Mouse (Mus musculus) T-cell, adult 2 months (primary cell): Measurements from ENCODE around the gene Rsf1.

Experiments used
- DNase-seq: peaks from one replicate; pipeline ENCODE4 v3.0.0; 2022; ENCODE audit warnings: low spot score

Gene Rsf1

DNA sequence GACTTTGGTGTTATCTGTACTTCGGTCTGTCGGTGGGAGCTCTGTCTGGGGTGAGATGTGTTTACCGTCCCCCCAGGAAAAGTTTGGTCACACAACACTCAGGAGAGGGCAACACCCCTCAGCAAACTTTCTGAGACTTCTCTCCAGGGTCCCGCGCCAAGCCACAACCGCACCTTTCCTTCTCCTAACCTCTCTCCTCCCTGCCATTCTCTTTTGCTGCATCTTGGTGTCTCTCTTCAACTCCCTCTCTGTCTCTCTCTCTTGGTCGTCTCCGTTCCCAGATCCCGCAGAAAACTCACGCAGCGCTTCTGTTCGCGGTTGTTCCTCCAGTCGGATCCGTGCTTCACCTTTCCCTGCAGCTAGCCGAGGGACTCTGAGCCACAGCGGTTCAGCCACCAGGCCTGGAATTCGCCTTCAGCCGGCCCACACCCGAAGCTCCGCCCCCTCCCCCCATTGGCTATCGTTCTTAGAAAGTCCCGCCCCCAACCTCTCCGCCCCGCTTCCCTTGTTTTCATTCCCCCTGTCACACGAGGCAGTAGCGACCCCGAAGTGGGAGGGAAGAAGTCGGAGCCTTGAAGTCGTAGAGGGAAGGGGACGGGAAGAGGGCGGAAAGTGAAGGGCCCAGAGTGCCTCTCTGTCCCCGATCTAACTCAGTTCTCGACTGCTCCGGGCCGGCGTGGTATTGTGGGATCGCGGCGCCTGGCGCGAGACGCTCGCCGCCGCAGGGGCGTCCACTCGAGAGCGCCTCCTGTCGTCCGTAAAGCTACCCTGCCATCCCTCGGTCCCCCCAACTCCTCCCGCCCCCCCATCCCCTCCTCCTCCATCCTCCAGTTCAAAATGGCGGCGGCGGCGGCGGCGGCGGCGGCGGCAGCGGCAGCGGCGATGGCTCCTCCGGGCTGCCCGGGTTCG lies at the start of gene Rsf1, which contains the start of gene Aamdc:
TSS of gene Rsf1 (plus strand) at position 823 of the 909 bp plus-strand sequence.
TSS of gene Aamdc (minus strand) at position 431 of the 909 bp plus-strand sequence.
- DNase-seq, result peak; percentile 92

GRCm38 (mm10) chr7:97535531-97535930 lies 44.2 kb upstream of the Rsf1 start:
- DNase-seq, result no peak

GRCm38 (mm10) chr7:97536571-97536970 lies 43.1 kb upstream of the Rsf1 start:
- DNase-seq, result no peak

DNA sequence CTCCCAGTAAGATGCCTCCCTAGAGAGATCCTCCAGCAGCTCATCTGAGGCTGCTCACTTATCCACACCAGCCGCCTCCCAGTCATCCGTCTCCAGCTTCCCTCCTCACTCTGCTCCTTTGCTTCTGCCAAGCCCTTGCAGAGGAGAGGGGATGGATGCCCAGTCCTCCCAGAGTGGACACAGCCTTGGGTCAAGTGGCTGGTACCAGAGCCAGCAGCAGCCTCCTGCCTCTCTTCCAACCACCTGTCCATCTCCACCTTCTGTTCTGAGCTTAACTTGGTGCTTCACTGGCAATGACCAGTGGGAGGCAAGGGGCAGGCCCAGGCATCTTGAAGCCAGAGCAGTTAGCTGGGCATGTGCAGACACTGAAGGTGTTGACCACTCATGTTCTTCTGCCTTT lies 33.2 kb upstream of the Rsf1 start:
- DNase-seq, result no peak

DNA sequence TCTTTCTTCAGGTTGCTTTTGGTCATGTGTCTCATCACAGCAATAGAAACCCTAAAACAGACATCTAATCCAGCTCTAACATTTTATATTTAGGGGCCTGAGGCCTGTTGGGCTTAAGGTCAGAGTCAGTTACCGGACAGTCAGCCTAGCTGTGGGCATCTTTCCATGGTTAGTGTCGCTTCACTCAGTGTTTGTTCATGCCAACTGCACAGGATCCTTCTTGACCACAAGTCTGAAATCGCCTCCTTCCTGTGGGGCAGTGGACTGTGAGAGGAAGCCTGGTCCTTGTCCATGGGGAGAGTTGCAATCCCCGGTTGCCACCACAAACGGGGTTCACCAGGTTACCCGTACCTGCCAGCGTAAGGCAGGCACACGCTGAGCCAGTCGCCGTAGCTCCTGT lies 30.4 kb upstream of the Rsf1 start:
- no peak for DNase-seq

DNA sequence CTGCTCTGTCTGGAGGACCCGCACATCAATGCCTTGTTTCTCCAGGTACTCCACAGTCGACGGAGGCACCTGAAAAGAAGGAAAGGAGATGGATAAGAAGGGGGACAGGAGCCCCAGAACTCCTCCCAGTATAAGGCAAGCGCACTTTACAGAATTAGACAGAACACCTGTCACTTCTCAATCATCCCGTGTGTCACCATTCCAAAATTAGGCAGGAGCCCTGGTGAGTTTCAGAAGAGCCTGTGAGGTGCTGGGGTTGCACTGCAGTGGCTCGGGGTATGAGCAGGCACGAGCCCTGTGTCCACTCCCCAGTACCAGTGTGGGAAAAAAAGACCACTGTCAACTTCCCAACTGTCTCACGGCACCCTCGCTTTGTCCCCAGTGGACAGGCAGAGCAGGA lies 29.0 kb upstream of the Rsf1 start:
- DNase-seq, result no peak

- no peak for DNase-seq
Measured at GRCm38 (mm10) chr7:97563576-97563975, 16.1 kb upstream of the Rsf1 start.

GRCm38 (mm10) chr7:97569372-97569771 lies 10.3 kb upstream of the Rsf1 start:
- no peak for DNase-seq

GRCm38 (mm10) chr7:97570389-97570788 lies 9.3 kb upstream of the Rsf1 start:
- DNase-seq, result no peak

DNA sequence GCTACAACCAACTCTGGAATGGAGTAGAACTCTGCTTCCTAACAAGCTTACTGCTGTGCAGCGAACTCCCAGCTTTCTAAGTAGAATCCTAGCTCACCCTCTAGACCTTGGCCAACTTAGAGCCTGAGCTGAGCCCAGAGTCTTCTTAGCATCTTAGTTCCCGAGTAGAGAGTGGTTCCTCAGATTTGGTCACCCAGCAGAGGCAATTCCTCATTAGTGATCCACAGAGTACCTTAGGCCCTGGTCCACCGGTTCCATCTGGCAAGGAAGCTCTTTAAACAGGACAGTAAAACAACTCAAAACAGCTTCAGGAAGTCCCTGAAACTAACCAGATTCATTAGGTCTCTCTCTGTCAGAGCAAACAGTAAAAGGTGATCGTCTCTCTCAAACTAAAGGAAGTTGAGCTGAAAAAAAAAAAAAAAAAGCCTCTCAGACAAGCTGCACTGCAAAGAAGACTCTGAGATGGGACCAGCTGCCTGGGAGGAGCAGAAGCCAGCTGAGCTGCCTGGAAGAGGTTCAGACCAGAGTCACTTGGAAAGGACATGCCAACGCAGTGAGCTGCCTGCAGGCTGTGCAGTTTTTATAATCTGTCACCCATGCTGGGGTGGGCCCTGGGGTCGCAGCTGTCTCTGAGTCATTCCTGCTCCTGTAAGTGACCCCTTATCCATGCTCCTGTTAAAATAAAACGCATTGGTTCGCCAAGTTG lies 1.2 kb upstream of the Rsf1 start:
- DNase-seq, result peak; percentile 16

- peak; percentile 45 for DNase-seq
Measured at GRCm38 (mm10) chr7:97579976-97580842, 520 bp downstream of the Rsf1 start.

DNA sequence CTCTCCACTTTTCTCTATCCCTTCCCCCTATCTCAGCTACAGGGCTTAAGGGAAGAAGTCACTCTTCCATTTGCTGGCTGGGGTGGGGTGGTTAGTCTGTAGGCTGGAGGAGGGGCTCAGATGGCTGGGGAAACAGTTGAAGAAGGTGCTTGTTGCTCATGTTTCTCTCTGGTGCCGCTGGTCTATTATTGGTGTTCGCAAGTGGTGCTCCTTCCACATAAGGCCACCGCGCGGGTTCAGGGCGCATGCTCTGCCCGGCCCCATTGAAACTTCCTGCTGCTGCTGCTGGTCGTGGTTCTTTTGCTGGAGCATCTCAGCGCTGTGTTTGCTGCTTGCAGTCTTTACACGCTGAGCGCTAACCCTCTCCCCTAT lies 1.1 kb downstream of the Rsf1 start:
- peak; percentile 92 for DNase-seq

DNA sequence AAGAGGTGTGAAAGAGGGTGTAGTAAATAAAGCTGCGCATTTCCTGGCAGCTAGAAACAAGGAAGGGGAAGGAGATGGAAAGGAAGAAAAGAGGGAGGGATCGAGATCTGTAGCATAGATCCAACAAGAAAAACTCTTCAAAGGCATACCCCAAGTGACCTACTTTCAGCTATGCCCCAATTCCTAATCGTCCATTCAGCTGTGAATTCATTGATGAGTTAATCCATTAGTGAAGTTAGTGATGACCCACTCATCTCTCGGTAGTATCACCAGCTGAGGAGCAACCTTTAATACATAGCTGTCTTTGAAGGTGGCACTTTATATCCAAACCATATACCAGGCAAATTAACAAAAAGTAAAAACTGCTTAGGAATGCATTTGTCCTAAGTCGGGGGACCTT lies 8.8 kb downstream of the Rsf1 start:
- DNase-seq, result no peak

DNA sequence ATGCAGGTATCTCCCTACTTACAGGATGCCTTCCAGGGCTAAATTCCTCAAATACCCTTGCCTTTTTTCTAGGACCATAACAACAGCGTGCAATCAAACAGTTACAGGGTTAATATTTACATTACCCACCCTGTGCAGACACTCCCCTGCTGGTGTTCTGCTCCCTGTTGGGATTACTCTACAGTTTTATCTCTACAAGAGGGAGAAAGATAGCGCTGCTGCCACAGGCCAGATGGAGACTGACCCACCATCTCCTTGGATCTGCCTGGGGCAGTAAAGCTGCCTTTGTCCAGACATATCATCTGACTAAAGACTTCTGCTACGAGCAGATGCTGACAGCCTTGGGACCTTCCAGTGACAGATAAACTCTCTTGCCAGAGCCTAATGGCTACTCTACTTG lies 10.8 kb downstream of the Rsf1 start:
- no peak for DNase-seq

DNA sequence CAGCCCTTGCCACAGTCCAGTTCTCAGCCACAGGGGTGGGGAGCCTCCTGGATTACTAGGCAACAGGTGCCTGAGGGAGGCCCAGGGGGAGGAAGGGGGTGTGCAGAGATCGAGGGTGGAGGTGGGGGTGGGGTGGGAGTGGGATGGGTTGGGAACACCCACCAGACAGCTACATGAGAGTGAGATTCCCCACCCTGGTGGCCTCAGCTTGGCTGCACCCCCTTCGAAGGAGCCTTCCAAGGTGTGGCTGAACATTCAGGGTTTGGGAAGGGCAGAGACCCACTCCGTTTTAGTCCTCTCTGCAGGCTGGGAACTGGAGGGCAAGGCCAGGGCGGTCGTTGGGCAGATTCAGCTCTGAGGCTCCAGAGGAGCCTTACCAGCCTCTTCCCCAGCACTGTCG lies 11.6 kb downstream of the Rsf1 start:
- DNase-seq, result no peak

- no peak for DNase-seq
Measured at GRCm38 (mm10) chr7:97592396-97592795, 12.7 kb downstream of the Rsf1 start.

DNA sequence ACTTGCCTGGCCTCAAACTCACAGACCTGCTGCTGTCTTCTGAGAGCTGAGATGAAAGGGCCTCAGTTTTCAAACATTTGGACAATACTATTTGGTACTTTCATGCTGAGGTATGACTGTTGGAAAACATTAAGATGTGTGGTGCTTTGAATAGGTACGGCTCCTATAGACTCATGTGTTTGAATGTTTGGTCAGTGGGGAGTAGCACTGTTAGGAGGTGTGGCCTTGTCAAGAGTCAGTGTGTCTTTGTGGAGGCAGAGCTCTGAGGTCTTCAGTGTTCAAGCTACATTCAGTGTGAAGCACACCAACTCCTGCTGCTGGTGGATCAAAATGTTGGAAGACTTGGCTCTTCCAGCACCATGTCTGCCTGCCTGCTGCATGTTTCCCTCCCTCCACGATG lies 13.8 kb downstream of the Rsf1 start:
- no peak for DNase-seq

DNA sequence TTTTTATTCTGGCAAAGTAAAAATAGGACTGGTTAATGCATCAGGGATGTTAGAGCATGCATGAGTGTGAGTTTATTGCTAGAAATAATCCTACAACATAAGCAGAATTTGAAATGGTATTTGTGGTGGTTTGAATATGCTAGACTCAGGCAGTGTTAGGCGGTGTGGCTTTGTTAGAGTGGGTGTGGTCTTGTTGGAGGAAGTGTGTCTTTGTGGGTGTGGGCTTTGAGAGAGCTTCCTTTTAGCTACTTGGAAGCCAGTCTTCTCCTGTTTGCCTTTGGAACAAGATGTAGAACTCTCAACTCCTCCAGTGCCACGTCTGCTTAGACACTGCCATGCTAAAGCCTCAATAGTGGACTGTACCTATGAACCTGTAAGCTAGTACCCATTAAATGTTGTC lies 18.9 kb downstream of the Rsf1 start:
- peak; percentile 20 for DNase-seq

- DNase-seq, result no peak
Measured at GRCm38 (mm10) chr7:97621346-97621745, 41.7 kb downstream of the Rsf1 start.

DNA sequence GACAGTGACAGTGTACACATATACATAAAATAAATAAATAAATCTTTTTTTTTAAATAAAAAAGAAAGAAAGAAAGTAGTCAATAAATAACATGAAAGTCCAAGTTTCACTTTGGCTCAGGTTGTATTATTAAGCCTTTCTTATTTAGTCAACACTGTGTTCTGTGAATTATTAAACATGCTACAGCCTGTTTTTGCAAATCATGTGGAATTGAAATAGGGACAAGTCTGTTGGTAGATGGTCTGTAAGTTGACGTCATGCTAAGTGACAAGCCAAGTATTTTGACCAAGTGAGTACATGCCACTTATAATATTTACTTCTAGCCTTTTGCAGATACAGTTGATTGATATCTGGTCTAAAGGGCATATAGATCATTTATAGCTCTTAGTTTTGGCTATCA lies 43.0 kb downstream of the Rsf1 start:
- no peak for DNase-seq

DNA sequence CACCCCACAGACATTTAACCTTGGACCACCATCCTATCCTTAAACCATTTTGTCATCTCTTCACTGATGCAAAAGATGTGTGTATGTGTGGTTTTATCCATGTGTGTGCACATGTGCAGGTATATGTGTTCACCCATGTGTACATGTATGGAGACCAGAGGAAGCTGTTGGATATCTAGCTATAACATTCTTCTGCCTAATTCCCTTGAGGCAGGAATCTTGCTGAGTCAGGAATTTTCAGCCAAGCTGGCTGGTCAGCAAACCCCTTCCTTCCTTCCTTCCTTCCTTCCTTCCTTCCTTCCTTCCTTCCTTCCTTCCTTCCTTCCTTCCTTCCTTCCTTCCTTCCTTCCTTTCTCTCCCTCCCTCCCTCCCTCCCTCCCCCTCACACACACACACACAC lies 43.7 kb downstream of the Rsf1 start:
- DNase-seq, result no peak

DNA sequence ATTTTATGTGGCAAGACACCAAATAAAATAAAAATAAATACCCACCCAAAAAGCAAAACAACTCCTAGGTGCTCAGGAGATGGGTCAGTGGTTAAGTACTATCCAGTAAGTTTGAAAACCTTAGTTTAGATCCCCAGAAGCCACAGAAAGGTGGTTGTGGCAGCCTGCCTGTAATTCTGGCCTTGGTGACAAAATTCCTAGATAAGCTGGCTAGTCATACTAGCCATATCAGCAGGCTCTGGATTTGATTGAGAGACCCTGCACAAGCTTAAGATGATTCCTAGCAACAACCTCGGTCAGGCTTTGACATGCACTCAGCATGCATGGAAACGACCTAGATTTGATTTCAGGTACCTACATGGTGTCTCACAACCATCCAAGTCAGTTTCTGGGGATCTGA lies 49.7 kb downstream of the Rsf1 start:
- no peak for DNase-seq
